19 mouse cellular contexts compared by ENCODE assay signal in genomic region chr5:96848386-96848785, GRCm38 (mm10).
"Had no signal": no experiment of that assay in that cellular context is flagged by ENCODE, and none has a peak within 500 bp of the region (broad histone marks: within the 10 kb centered on the region; RNA-seq: fewer than 3 reads in every experiment).

No protein-coding gene starts in this region.

- ATAC-seq: liver, postnatal 0 days; lung, postnatal 0 days; midbrain, embryonic 13.5 days; midbrain, embryonic 15.5 days had no signal

- DNase-seq: liver, postnatal 0 days; lung, adult 2 months; lung, postnatal 14 days; lung, postnatal 36 days; right cerebral cortex, postnatal 14 days; thymus, adult 18-20 months; thymus, postnatal 14 days; thymus, postnatal 36 days had no signal

- H3K4me2 ChIP-seq: liver, embryonic 15.5 days; lung, embryonic 15.5 days; midbrain, embryonic 11.5 days; midbrain, embryonic 13.5 days; midbrain, embryonic 15.5 days; neural tube, embryonic 12.5 days; stomach, embryonic 15.5 days had no signal

- H3K27ac ChIP-seq: liver, embryonic 15.5 days; lung, embryonic 15.5 days; macrophage; midbrain, embryonic 13.5 days; midbrain, embryonic 15.5 days; neural tube, embryonic 12.5 days; stomach, embryonic 15.5 days; stomach, postnatal 0 days had no signal

- H3K9ac ChIP-seq: liver, embryonic 15.5 days; liver, postnatal 0 days; lung, embryonic 15.5 days; midbrain, embryonic 13.5 days; midbrain, embryonic 15.5 days; neural tube, embryonic 12.5 days; stomach, embryonic 15.5 days had no signal

- H3K27me3 ChIP-seq: liver, embryonic 15.5 days; lung, embryonic 15.5 days; midbrain, embryonic 13.5 days; midbrain, embryonic 15.5 days; neural tube, embryonic 12.5 days; stomach, embryonic 15.5 days had no signal

- H3K4me1 ChIP-seq: liver, embryonic 15.5 days; lung, embryonic 15.5 days; midbrain, embryonic 13.5 days; midbrain, embryonic 15.5 days; neural tube, embryonic 12.5 days; stomach, embryonic 15.5 days had no signal

- H3K36me3 ChIP-seq: liver, embryonic 15.5 days; lung, embryonic 15.5 days; midbrain, embryonic 13.5 days; midbrain, embryonic 15.5 days; neural tube, embryonic 12.5 days; stomach, embryonic 15.5 days had no signal

- H3K4me3 ChIP-seq: liver, embryonic 15.5 days; lung, embryonic 15.5 days; megakaryocyte, embryonic 14.5 days; midbrain, embryonic 13.5 days; midbrain, embryonic 15.5 days; neural tube, embryonic 12.5 days; stomach, embryonic 15.5 days had no signal

- H3K9me3 ChIP-seq: liver, embryonic 15.5 days; lung, embryonic 15.5 days; midbrain, embryonic 13.5 days; midbrain, embryonic 15.5 days; neural tube, embryonic 12.5 days; stomach, embryonic 15.5 days had no signal
